ENCODE assay signal across 8 mouse cellular contexts in the genomic region with DNA sequence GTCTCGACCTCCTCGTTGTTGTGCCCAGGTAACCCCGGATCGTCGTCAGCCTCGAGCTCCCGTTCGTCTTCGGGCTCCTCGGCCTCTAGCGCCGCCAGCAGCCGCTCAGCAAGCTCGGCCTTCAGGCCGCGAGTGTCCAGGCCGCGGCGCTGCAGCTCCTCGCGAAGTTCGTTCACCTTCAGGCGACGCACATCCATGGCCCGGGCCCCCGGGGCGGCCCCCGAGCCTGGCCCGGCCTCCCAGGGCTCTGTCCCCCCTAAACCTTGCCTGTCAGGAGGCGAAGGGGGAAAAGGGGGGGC. TPM values are rescaled to one million over a fixed set of nuclear protein-coding genes. Genes with fewer than 3 reads are reported as not detected.
DNase-seq lines count a peak whose midpoint lies in the region; ATAC-seq and TF ChIP-seq lines count a peak whose summit lies in the region.

No protein-coding gene starts in this region.

- H3K9me3 ChIP-seq in heart, embryonic 11.5 days (replicated peaks; ENCODE audit: control insufficient read depth, low read length): no peaks in the 10 kb centered on the region
- no peaks in the 10 kb centered on the region for H3K9me3 ChIP-seq in CH12.LX (replicated peaks; ENCODE audit: low read length)
- no peaks in the 10 kb centered on the region for H3K9me3 ChIP-seq in forebrain, embryonic 12.5 days
- no peaks in the 10 kb centered on the region for H3K9me3 ChIP-seq in liver, embryonic 14.5 days (ENCODE audit: control insufficient read depth, low read length)

- TF ChIP-seq EP300 in CH12.LX (IDR thresholded peaks at IDR 0.05; ENCODE audit: low read length): no peak
- no peak for TF ChIP-seq EP300 in liver, embryonic 14.5 days (IDR thresholded peaks at IDR 0.05; ENCODE audit: low read depth)

- peak overlapping the region; percentile 90 for H3K27ac ChIP-seq in heart, embryonic 11.5 days (ENCODE audit: low read depth, low read length)
- H3K27ac ChIP-seq in CH12.LX (ENCODE audit: insufficient read depth, low read depth): peak overlapping the region; percentile 97
- H3K27ac ChIP-seq in forebrain, embryonic 12.5 days: peak overlapping the region; percentile 98
- H3K27ac ChIP-seq in liver, embryonic 14.5 days: peak overlapping the region; percentile 93

- dilution Hi-C loops in CH12.LX (cut with MboI; ENCODE audit: extremely low pct_ligation_motif_present, extremely low pct_unique_long_range_greater_than_20kb, low sequenced_read_pairs): no loop called here

- peak overlapping the region; percentile 93 for H3K4me3 ChIP-seq in heart, embryonic 11.5 days (ENCODE audit: low read depth, low read length)
- peak overlapping the region; percentile 69 to 95 (median 94) for H3K4me3 ChIP-seq in CH12.LX (replicated peaks in 1 of 3; ENCODE audit: low read depth in 2 of 3, low read length in 2 of 3, poor library complexity in 1 of 3)
- peak overlapping the region; percentile 94 for H3K4me3 ChIP-seq in forebrain, embryonic 12.5 days (replicated peaks)
- peak overlapping the region; percentile 90 to 100 for H3K4me3 ChIP-seq in liver, embryonic 14.5 days (ENCODE audit: insufficient read depth in 1 of 2, low read depth in 2 of 2, low read length in 2 of 2)

- H3K36me3 ChIP-seq in heart, embryonic 11.5 days (ENCODE audit: control insufficient read depth, insufficient read depth, low read length): peaks cover 14% of the 10 kb centered on the region
- peaks cover 11 to 30% of the 10 kb centered on the region in 2 experiments for H3K36me3 ChIP-seq in CH12.LX (replicated peaks in 1 of 2; ENCODE audit: control insufficient read depth in 1 of 2, insufficient read depth in 1 of 2, low read length in 1 of 2)
- peaks cover 38% of the 10 kb centered on the region for H3K36me3 ChIP-seq in forebrain, embryonic 12.5 days (replicated peaks)
- H3K36me3 ChIP-seq in liver, embryonic 14.5 days (replicated peaks; ENCODE audit: control insufficient read depth, insufficient read depth, low read depth): peaks cover 29% of the 10 kb centered on the region

- TF ChIP-seq POLR2A in CH12.LX (IDR thresholded peaks at IDR 0.05; ENCODE audit: low read depth, low read length): peak; percentile 37; the same call in 1 of the 2 replicates

- intact Hi-C loops in heart, postnatal 14 days (cut with DNase I): loop anchor here (2.0 to 5.0 kb wide), 2 partner anchors 66 to 127 kb away; a partner anchor contains a TSS

- H3K4me2 ChIP-seq in heart, embryonic 11.5 days: peak overlapping the region; percentile 88
- no peak overlapping the region for H3K4me2 ChIP-seq in CH12.LX (ENCODE audit: insufficient read depth, low read depth, poor library complexity, severe bottlenecking)
- peak overlapping the region; percentile 95 for H3K4me2 ChIP-seq in forebrain, embryonic 12.5 days
- H3K4me2 ChIP-seq in liver, embryonic 14.5 days (ENCODE audit: low read depth): peak overlapping the region; percentile 100

- ATAC-seq in heart, embryonic 11.5 days (replicated peaks; ENCODE audit: insufficient number of reproducible peaks, low FRiP score, low TSS enrichment): no peak
- ATAC-seq in forebrain, embryonic 12.5 days (ENCODE audit: low FRiP score): no peak
- ATAC-seq in liver, embryonic 14.5 days (ENCODE audit: insufficient read depth): no peak

- no peak for DNase-seq in heart, postnatal 14 days
- no peak for DNase-seq in CH12.LX (ENCODE audit: extremely low read depth)
- no peak for DNase-seq in liver, embryonic 14.5 days (ENCODE audit: low read depth in 3 of 3, low spot score in 3 of 3)
- DNase-seq in left cerebral cortex, adult 9 months (ENCODE audit: low spot score in 2 of 2): no peak
- DNase-seq in layer of hippocampus, adult 8-10 months (ENCODE audit: low spot score in 2 of 2): no peak
- no peak for DNase-seq in yolk sac, embryonic 10.5 days (ENCODE audit: low spot score)

- H3K79me2 ChIP-seq in CH12.LX (replicated peaks; ENCODE audit: control insufficient read depth, extremely low read depth, insufficient read depth, poor library complexity, severe bottlenecking): peaks cover 49% of the 10 kb centered on the region

- TF ChIP-seq RAD21 in CH12.LX (IDR thresholded peaks at IDR 0.05; ENCODE audit: low read depth, low read length): no peak

- H3K9ac ChIP-seq in heart, embryonic 11.5 days (ENCODE audit: low read depth, low read length): peak overlapping the region; percentile 96
- H3K9ac ChIP-seq in CH12.LX (ENCODE audit: insufficient read depth, low read depth): peak overlapping the region; percentile 100
- H3K9ac ChIP-seq in forebrain, embryonic 12.5 days: peak overlapping the region; percentile 98
- peak overlapping the region; percentile 100 for H3K9ac ChIP-seq in liver, embryonic 14.5 days (replicated peaks)

- under 1% methylated on average over 28 of the region's 30 CpGs for WGBS in heart, embryonic 11.5 days (ENCODE audit: insufficient replicate concordance)
- WGBS in forebrain, embryonic 12.5 days: 0% methylated on average over 30 of the region's 30 CpGs
- WGBS in liver, embryonic 14.5 days (ENCODE audit: insufficient replicate concordance): under 1% methylated on average over 29 of the region's 30 CpGs

- TF ChIP-seq CTCF in CH12.LX (conservative IDR thresholded peaks at IDR 0.05 in 1 of 2, IDR thresholded peaks at IDR 0.05 in 1 of 2; ENCODE audit: low read depth in 2 of 2, low read length in 2 of 2): peak in 1 of 2 experiments; percentile 42; a peak in 1 of 4 replicates
- peak; percentile 16 for TF ChIP-seq CTCF in liver, embryonic 14.5 days (IDR thresholded peaks at IDR 0.05; ENCODE audit: low read depth)

- H3K4me1 ChIP-seq in heart, embryonic 11.5 days (ENCODE audit: control insufficient read depth, insufficient read depth, low read length): peaks cover 16% of the 10 kb centered on the region
- peaks cover 6 to 37% of the 10 kb centered on the region in 2 experiments for H3K4me1 ChIP-seq in CH12.LX (ENCODE audit: control insufficient read depth in 1 of 2, insufficient read depth in 2 of 2)
- peaks cover 23% of the 10 kb centered on the region for H3K4me1 ChIP-seq in forebrain, embryonic 12.5 days
- peaks cover 17 to 18% of the 10 kb centered on the region in 2 experiments for H3K4me1 ChIP-seq in liver, embryonic 14.5 days (replicated peaks; ENCODE audit: control insufficient read depth in 2 of 2, insufficient read depth in 2 of 2, low read length in 1 of 2)

- no peaks in the 10 kb centered on the region for H3K27me3 ChIP-seq in heart, embryonic 11.5 days (ENCODE audit: control insufficient read depth, insufficient read depth, low read length)
- H3K27me3 ChIP-seq in CH12.LX (replicated peaks): peaks cover 28% of the 10 kb centered on the region
- H3K27me3 ChIP-seq in forebrain, embryonic 12.5 days: no peaks in the 10 kb centered on the region
- no peaks in the 10 kb centered on the region for H3K27me3 ChIP-seq in liver, embryonic 14.5 days (ENCODE audit: control insufficient read depth, insufficient read depth, low read length)

- in situ Hi-C loops in CH12.LX (cut with MboI; ENCODE audit: low pct_ligation_motif_present, low pct_unique_long_range_greater_than_20kb, low sequenced_read_pairs): loop anchor here (5.0 kb wide), 1 partner anchor 37 kb away; a partner anchor contains a TSS

TF ChIP-seq in CH12.LX, 34 proteins besides CTCF, POLR2A, EP300 and RAD21:
- no peak for TF ChIP-seq MAZ (IDR thresholded peaks at IDR 0.05; ENCODE audit: low read depth, low read length)
- no peak for TF ChIP-seq ZC3H11A (IDR thresholded peaks at IDR 0.05; ENCODE audit: low read depth, low read length)
- TF ChIP-seq MYC (IDR thresholded peaks at IDR 0.05; ENCODE audit: low read depth, low read length): no peak
- no peak for TF ChIP-seq MEF2A (IDR thresholded peaks at IDR 0.05; ENCODE audit: borderline replicate concordance, low read depth, low read length)
- TF ChIP-seq TBP (conservative IDR thresholded peaks at IDR 0.05; ENCODE audit: low read depth, low read length): no peak
- no peak for TF ChIP-seq JUND (conservative IDR thresholded peaks at IDR 0.05; ENCODE audit: low read depth, low read length)
- TF ChIP-seq BHLHE40 (IDR thresholded peaks at IDR 0.05; ENCODE audit: low read depth, low read length): no peak
- TF ChIP-seq MAFK (IDR thresholded peaks at IDR 0.05; ENCODE audit: insufficient replicate concordance, low read length): no peak

RNA-seq across cellular contexts. Expression of a gene that starts 0.2 kb away (rescaled TPM):
- polyA plus RNA-seq in heart, embryonic 11.5 days (2014; fragmentation: Nextera tagmentation; extraction: Ambion mirVana): 47.7 and 53.3 TPM in 2 replicates
- total RNA-seq in heart, postnatal 14 days (2021): 10 to 100 TPM; 88.8 to 89.0 TPM
- total RNA-seq in CH12.LX (2012; rRNA removed) (67.6 and 72.2 TPM in 2 replicates), CH12.LX (2014; rRNA removed) (44.7 and 52.6 TPM in 2 replicates)
- polyA plus RNA-seq in CH12.LX (2012; ENCODE audit: insufficient read length, low read depth): 155 and 188 TPM in 2 replicates
- 78.4 and 86.0 TPM in 2 replicates for polyA plus RNA-seq in forebrain, embryonic 12.5 days (2016; fragmentation: Nextera tagmentation; extraction: Ambion mirVana)
- 22.8 and 26.5 TPM in 2 replicates for polyA plus RNA-seq in liver, embryonic 14.5 days (2012; rRNA removed)
- 36.5 and 39.1 TPM in 2 replicates for polyA plus RNA-seq in liver, embryonic 14.5 days (2014; fragmentation: Nextera tagmentation; extraction: Ambion mirVana)
- total RNA-seq in layer of hippocampus, adult 8-10 months (2022): 100 to 1,000 TPM in 3 of 4 experiments, 10 to 100 TPM in 1; 99.7 to 117 (median 108) TPM

RNA-seq across cellular contexts. Expression of a gene that starts 34.1 kb away (rescaled TPM):
- 53.6 and 54.5 TPM in 2 replicates for polyA plus RNA-seq in heart, embryonic 11.5 days (2014; fragmentation: Nextera tagmentation; extraction: Ambion mirVana)
- 100 to 1,000 TPM in 1 of 2 experiments, 10 to 100 TPM in 1; 94.3 to 122 TPM for total RNA-seq in heart, postnatal 14 days (2021)
- total RNA-seq in CH12.LX (2012; rRNA removed) (0.76 and 0.98 TPM in 2 replicates), CH12.LX (2014; rRNA removed) (0.15 and 0.19 TPM in 2 replicates)
- 0.96 and 1.6 TPM in 2 replicates for polyA plus RNA-seq in CH12.LX (2012; ENCODE audit: insufficient read length, low read depth)
- polyA plus RNA-seq in forebrain, embryonic 12.5 days (2016; fragmentation: Nextera tagmentation; extraction: Ambion mirVana): 31.0 and 33.6 TPM in 2 replicates
- 5.3 and 5.8 TPM in 2 replicates for polyA plus RNA-seq in liver, embryonic 14.5 days (2012; rRNA removed)
- polyA plus RNA-seq in liver, embryonic 14.5 days (2014; fragmentation: Nextera tagmentation; extraction: Ambion mirVana): 11.8 and 12.7 TPM in 2 replicates
- 10 to 100 TPM; 40.7 to 75.5 (median 58.6) TPM for total RNA-seq in layer of hippocampus, adult 8-10 months (2022)

RNA-seq across cellular contexts. Expression of a gene that starts 35.5 kb away (rescaled TPM):
- 25.5 and 25.6 TPM in 2 replicates for polyA plus RNA-seq in heart, embryonic 11.5 days (2014; fragmentation: Nextera tagmentation; extraction: Ambion mirVana)
- total RNA-seq in heart, postnatal 14 days (2021): 10 to 100 TPM; 47.0 to 50.7 TPM
- 14.1 and 14.4 TPM in 2 replicates for total RNA-seq in CH12.LX (2012; rRNA removed)
- total RNA-seq in CH12.LX (2014; rRNA removed): 4.5 and 5.7 TPM in 2 replicates
- polyA plus RNA-seq in CH12.LX (2012; ENCODE audit: insufficient read length, low read depth): 38.8 and 44.8 TPM in 2 replicates
- polyA plus RNA-seq in forebrain, embryonic 12.5 days (2016; fragmentation: Nextera tagmentation; extraction: Ambion mirVana): 29.0 and 35.7 TPM in 2 replicates
- polyA plus RNA-seq in liver, embryonic 14.5 days (2012; rRNA removed): 17.1 and 19.5 TPM in 2 replicates
- polyA plus RNA-seq in liver, embryonic 14.5 days (2014; fragmentation: Nextera tagmentation; extraction: Ambion mirVana): 11.3 and 13.2 TPM in 2 replicates
- 10 to 100 TPM; 60.6 to 64.6 (median 62.8) TPM for total RNA-seq in layer of hippocampus, adult 8-10 months (2022)
